Mouse (Mus musculus): Measurements from ENCODE around the gene Tmem63c. TPM values are rescaled to one million over a fixed set of nuclear protein-coding genes. Genes with fewer than 3 reads are reported as not detected.

Tmem63c gene
- polyA plus RNA-seq, 1 experiment from 2014 or later = 0.14 TPM

DNA sequence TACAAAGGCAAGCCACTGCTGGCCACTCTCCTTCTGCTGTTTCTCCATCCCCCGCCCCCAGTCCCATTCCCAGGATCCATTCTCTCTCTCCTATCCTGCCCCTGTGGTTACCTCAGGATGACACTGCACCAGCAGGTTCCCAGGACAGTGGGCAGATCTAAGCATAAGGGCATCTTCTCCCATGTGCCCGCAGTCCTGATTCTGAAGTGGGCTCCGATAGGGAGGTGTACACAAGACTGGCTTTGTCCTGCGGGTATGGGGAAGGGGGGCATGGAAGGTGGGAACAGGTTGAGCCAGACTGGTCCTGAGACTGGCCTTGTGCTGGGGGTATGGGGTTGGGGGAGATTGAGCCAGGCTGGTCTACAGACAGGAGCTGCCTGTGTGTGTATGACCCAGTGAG, 16.5 kb upstream of the Tmem63c start:
- Histone ChIP-seq H3K27ac (replicated peaks) (no peak overlapping the region), H3K36me3 (no peaks in the 10 kb centered on the region), H3K4me1 (peaks cover 24% of the 10 kb centered on the region), H3K9me3 (replicated peaks) (no peaks in the 10 kb centered on the region), H3K4me3 (no peak overlapping the region), H3K27me3 (ENCODE audit: low read depth, poor library complexity, severe bottlenecking) (no peaks in the 10 kb centered on the region)
- no peak for DNase-seq (ENCODE audit: low spot score)
- 87% methylated on average over 4 of the region's 4 CpGs for WGBS

DNA sequence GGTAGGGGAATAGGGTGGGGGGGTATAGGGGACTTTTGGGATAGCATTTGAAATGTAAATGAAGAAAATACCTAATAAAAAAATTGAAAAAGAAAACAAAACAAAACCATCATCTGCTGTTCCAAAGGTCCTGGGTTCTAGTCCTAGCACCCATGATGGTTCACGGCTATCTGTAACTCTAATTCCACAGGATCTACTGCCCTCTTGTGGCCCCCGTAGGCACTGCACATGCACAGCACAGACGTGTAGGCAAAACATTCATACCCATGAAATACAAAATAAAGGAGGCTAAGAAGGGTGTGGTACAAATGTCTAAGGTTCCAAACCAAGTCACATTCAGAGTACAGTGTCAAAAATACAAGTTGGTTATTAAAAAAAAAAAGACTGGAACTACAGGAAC, 4.1 kb upstream of the Tmem63c start:
- H3K4me3 ChIP-seq = no peak overlapping the region
- no peak overlapping the region for H3K27ac ChIP-seq (replicated peaks)
- H3K4me1 ChIP-seq = no peaks in the 10 kb centered on the region
- no peaks in the 10 kb centered on the region for H3K36me3 ChIP-seq
- DNase-seq (ENCODE audit: low spot score) = peak; percentile 22
- H3K9me3 ChIP-seq (replicated peaks) = no peaks in the 10 kb centered on the region
- H3K27me3 ChIP-seq (ENCODE audit: low read depth, poor library complexity, severe bottlenecking) = no peaks in the 10 kb centered on the region
- WGBS = 44% methylated on average over 3 of the region's 3 CpGs

DNA sequence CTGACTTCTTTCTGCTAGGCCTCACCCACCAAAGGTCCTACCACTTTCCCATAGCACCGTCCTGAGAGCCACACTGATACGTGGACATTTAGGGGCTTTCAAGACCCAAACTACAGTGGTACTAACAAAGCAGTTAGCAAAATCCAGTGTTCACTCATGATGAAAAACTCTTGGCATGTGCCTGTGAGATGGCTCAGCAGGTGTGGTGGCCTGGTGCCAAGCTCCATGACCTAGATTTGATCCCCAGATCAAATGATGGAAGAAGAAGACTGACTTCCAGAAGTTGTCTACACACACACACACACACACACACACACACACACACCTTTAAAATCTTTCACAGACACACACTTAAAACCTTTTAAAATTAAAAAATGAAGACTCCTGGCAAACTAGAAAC, 2.4 kb upstream of the Tmem63c start:
- no peak overlapping the region for H3K4me3 ChIP-seq

GRCm38 (mm10) chr12:87022006-87022405, 866 bp downstream of the Tmem63c start:
- 76% methylated on average over 2 of the region's 2 CpGs for WGBS
- Histone ChIP-seq H3K27me3 (ENCODE audit: low read depth, poor library complexity, severe bottlenecking) (peaks cover 19% of the 10 kb centered on the region), H3K27ac (replicated peaks) (no peak overlapping the region), H3K9me3 (replicated peaks) (no peaks in the 10 kb centered on the region), H3K36me3 (no peaks in the 10 kb centered on the region), H3K4me3 (no peak overlapping the region), H3K4me1 (peaks cover 11% of the 10 kb centered on the region)
- no peak for DNase-seq (ENCODE audit: low spot score)

More for the DNA sequence above, 2.4 kb upstream of the Tmem63c start:
- Histone ChIP-seq H3K4me1 (no peaks in the 10 kb centered on the region), H3K9me3 (replicated peaks) (no peaks in the 10 kb centered on the region), H3K36me3 (no peaks in the 10 kb centered on the region), H3K27me3 (ENCODE audit: low read depth, poor library complexity, severe bottlenecking) (no peaks in the 10 kb centered on the region), H3K27ac (replicated peaks) (no peak overlapping the region)
- 91% methylated on average over 2 of the region's 2 CpGs for WGBS
- no peak for DNase-seq (ENCODE audit: low spot score)

DNA sequence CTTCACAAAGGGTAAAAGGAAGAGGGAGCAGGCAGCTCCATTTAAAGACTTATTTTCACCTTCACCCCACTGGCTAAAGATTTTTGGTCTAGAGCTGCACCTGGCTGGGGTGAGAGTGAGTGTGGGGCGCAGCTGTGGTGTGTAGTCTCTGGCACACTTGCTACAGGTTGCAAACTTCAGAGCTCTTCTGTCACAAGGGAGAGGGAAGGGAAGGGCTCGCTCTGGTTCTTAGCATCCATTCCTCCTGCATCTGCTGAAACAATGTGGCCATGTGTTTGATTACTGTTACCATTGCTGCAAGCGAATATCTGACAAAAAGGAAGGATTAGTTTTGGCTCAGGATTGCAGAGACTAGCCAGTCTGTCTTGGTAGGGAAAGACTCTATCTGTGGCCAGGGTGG, 2.3 kb downstream of the Tmem63c start:
- Histone ChIP-seq H3K27ac (replicated peaks) (no peak overlapping the region), H3K9me3 (replicated peaks) (no peaks in the 10 kb centered on the region), H3K27me3 (ENCODE audit: low read depth, poor library complexity, severe bottlenecking) (peaks cover 34% of the 10 kb centered on the region), H3K36me3 (no peaks in the 10 kb centered on the region), H3K4me1 (peaks cover 11% of the 10 kb centered on the region), H3K4me3 (no peak overlapping the region)
- no peak for DNase-seq (ENCODE audit: low spot score)
- WGBS = 87% methylated on average over 3 of the region's 3 CpGs

GRCm38 (mm10) chr12:87026109-87026870, 5.2 kb downstream of the Tmem63c start:
- WGBS = 4% methylated on average over 30 of the region's 30 CpGs
- H3K27ac ChIP-seq (replicated peaks) = 0 out of 2 replicates have a peak overlapping the region, but pooled peaks have one; percentile 2
- H3K36me3 ChIP-seq = no peaks in the 10 kb centered on the region

GRCm38 (mm10) chr12:87026871-87027240, 5.7 kb downstream of the Tmem63c start:
- peaks cover 40% of the 10 kb centered on the region for H3K27me3 ChIP-seq (ENCODE audit: low read depth, poor library complexity, severe bottlenecking)
- H3K9me3 ChIP-seq (replicated peaks) = no peaks in the 10 kb centered on the region
- no peak for DNase-seq (ENCODE audit: low spot score)
- H3K4me3 ChIP-seq = peak overlapping the region; percentile 56
- 15% methylated on average over 8 of the region's 8 CpGs for WGBS
- peaks cover 11% of the 10 kb centered on the region for H3K4me1 ChIP-seq
- H3K36me3 ChIP-seq = no peaks in the 10 kb centered on the region
- no peak overlapping the region for H3K27ac ChIP-seq (replicated peaks)

More at GRCm38 (mm10) chr12:87026109-87026870, 5.2 kb downstream of the Tmem63c start:
- Histone ChIP-seq H3K4me1 (peaks cover 11% of the 10 kb centered on the region), H3K9me3 (replicated peaks) (no peaks in the 10 kb centered on the region), H3K4me3 (peak overlapping the region; percentile 56), H3K27me3 (ENCODE audit: low read depth, poor library complexity, severe bottlenecking) (peaks cover 40% of the 10 kb centered on the region)
- DNase-seq (ENCODE audit: low spot score) = peak; percentile 32

- Histone ChIP-seq H3K4me3 (peak overlapping the region; percentile 56; the same call in 1 of the 2 replicates), H3K27ac (replicated peaks) (no peak overlapping the region), H3K9me3 (replicated peaks) (no peaks in the 10 kb centered on the region), H3K27me3 (ENCODE audit: low read depth, poor library complexity, severe bottlenecking) (peaks cover 40% of the 10 kb centered on the region), H3K36me3 (no peaks in the 10 kb centered on the region), H3K4me1 (peaks cover 11% of the 10 kb centered on the region)
- 66% methylated on average over 5 of the region's 5 CpGs for WGBS
- DNase-seq (ENCODE audit: low spot score) = no peak
Measured at GRCm38 (mm10) chr12:87027391-87027790, 6.3 kb downstream of the Tmem63c start.

GRCm38 (mm10) chr12:87028068-87028467, 6.9 kb downstream of the Tmem63c start:
- peaks cover 11% of the 10 kb centered on the region for H3K4me1 ChIP-seq
- DNase-seq (ENCODE audit: low spot score) = no peak
- no peak overlapping the region for H3K4me3 ChIP-seq
- H3K36me3 ChIP-seq = no peaks in the 10 kb centered on the region
- H3K27ac ChIP-seq (replicated peaks) = no peak overlapping the region
- WGBS = 73% methylated on average over 2 of the region's 2 CpGs
- H3K9me3 ChIP-seq (replicated peaks) = no peaks in the 10 kb centered on the region
- peaks cover 40% of the 10 kb centered on the region for H3K27me3 ChIP-seq (ENCODE audit: low read depth, poor library complexity, severe bottlenecking)

- WGBS = 67% methylated on average over 5 of the region's 5 CpGs
- Histone ChIP-seq H3K4me3 (no peak overlapping the region), H3K27me3 (ENCODE audit: low read depth, poor library complexity, severe bottlenecking) (peaks cover 40% of the 10 kb centered on the region), H3K27ac (replicated peaks) (no peak overlapping the region), H3K4me1 (peaks cover 11% of the 10 kb centered on the region), H3K9me3 (replicated peaks) (no peaks in the 10 kb centered on the region), H3K36me3 (no peaks in the 10 kb centered on the region)
- no peak for DNase-seq (ENCODE audit: low spot score)
Measured at GRCm38 (mm10) chr12:87029251-87029976, 8.3 kb downstream of the Tmem63c start.

GRCm38 (mm10) chr12:87031163-87031763, 10.1 kb downstream of the Tmem63c start:
- peaks cover 28% of the 10 kb centered on the region for H3K27me3 ChIP-seq (ENCODE audit: low read depth, poor library complexity, severe bottlenecking)
- no peak overlapping the region for H3K4me3 ChIP-seq
- peaks cover 7% of the 10 kb centered on the region for H3K4me1 ChIP-seq
- no peak overlapping the region for H3K27ac ChIP-seq (replicated peaks)
- DNase-seq (ENCODE audit: low spot score) = no peak
- no peaks in the 10 kb centered on the region for H3K9me3 ChIP-seq (replicated peaks)
- WGBS = 76% methylated on average over 5 of the region's 5 CpGs
- H3K36me3 ChIP-seq = no peaks in the 10 kb centered on the region

- H3K27ac ChIP-seq (replicated peaks) = no peak overlapping the region
- no peak overlapping the region for H3K4me3 ChIP-seq
- no peaks in the 10 kb centered on the region for H3K36me3 ChIP-seq
- no peak for DNase-seq (ENCODE audit: low spot score)
- no peaks in the 10 kb centered on the region for H3K9me3 ChIP-seq (replicated peaks)
- no peaks in the 10 kb centered on the region for H3K4me1 ChIP-seq
- H3K27me3 ChIP-seq (ENCODE audit: low read depth, poor library complexity, severe bottlenecking) = no peaks in the 10 kb centered on the region
- WGBS = 94% methylated on average over 7 of the region's 7 CpGs
Measured at GRCm38 (mm10) chr12:87036631-87037030, 15.5 kb downstream of the Tmem63c start.

DNA sequence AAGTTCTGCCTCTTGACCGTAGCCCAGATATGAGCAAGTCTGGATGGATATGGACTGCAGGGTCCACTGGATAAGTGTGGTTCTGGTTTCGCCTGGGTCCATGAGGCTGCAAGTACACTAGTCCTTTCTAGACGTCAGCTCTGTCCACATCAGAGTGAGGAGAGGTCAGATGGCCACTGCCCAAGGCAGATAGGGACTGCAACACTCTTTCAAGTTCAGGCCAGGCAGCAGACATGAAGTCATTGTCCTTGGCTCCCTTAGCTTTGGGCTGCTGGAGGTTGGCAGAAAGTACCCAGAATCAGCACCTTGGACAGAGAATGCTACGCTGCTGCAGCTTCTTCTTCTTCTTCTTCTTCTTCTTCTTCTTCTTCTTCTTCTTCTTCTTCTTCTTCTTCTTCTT, 19.0 kb downstream of the Tmem63c start:
- H3K27me3 ChIP-seq (ENCODE audit: low read depth, poor library complexity, severe bottlenecking) = no peaks in the 10 kb centered on the region
- no peaks in the 10 kb centered on the region for H3K36me3 ChIP-seq
- H3K4me1 ChIP-seq = peaks cover 12% of the 10 kb centered on the region
- DNase-seq (ENCODE audit: low spot score) = no peak
- no peaks in the 10 kb centered on the region for H3K9me3 ChIP-seq (replicated peaks)
- no peak overlapping the region for H3K4me3 ChIP-seq
- WGBS = 73% methylated on average over 4 of the region's 4 CpGs
- no peak overlapping the region for H3K27ac ChIP-seq (replicated peaks)

All from midbrain, embryonic 10.5 days (tissue).